Mouse (Mus musculus) midbrain, postnatal 0 days (tissue): ENCODE data around the gene Proser2. TPM values are rescaled to one million over a fixed set of nuclear protein-coding genes. Genes with fewer than 3 reads are reported as not detected.

ENCODE experiments used
- ATAC-seq: fragments of 200-750 bp; cut with Nextera tagmentation; 2 replicates; pipeline ENCODE4 v1.8.0; 2017; ENCODE audit warnings: moderate number of reproducible peaks, mild to moderate bottlenecking, moderate TSS enrichment, moderate library complexity; ENCODE audit not compliant: low FRiP score
- DNase-seq: peaks from one replicate; pipeline ENCODE4 v3.0.0-alpha.2; 2015; ENCODE audit warnings: low spot score
- H3K27ac ChIP-seq: fragments of 300-500 bp; sonication (generic); 2 replicates; pipeline ENCODE4 v1.5.1; 2014; ENCODE audit warnings: low read depth, mild to moderate bottlenecking, low read length, mixed read lengths
- H3K27me3 ChIP-seq: fragments of 300-500 bp; sonication (generic); 2 replicates; pipeline ENCODE4 v1.6.1; 2014; ENCODE audit warnings: low read length, control low read depth, mixed read lengths; ENCODE audit not compliant: insufficient read depth
- H3K36me3 ChIP-seq: fragments of 300-500 bp; sonication (generic); 2 replicates; pipeline ENCODE4 v1.6.1; 2014; ENCODE audit warnings: low read length, control low read depth, mixed read lengths; ENCODE audit not compliant: insufficient read depth
- H3K4me1 ChIP-seq: fragments of 300-500 bp; sonication (generic); 2 replicates; pipeline ENCODE4 v1.6.1; 2014; ENCODE audit warnings: mild to moderate bottlenecking, control low read depth, antibody characterized with exemption, low read length, mixed read lengths; ENCODE audit not compliant: insufficient read depth
- H3K4me2 ChIP-seq: fragments of 300-500 bp; sonication (generic); 2 replicates; pipeline ENCODE4 v1.6.1; 2014; ENCODE audit warnings: low read depth, mild to moderate bottlenecking, low read length, mixed read lengths; ENCODE audit not compliant: poor library complexity, severe bottlenecking
- H3K4me3 ChIP-seq: fragments of 300-500 bp; sonication (generic); 2 replicates; pipeline ENCODE4 v1.5.1; 2014; ENCODE audit warnings: low read depth, mild to moderate bottlenecking, low read length, moderate library complexity
- H3K9ac ChIP-seq: fragments of 300-500 bp; sonication (generic); replicated peaks from 2 replicates; pipeline ENCODE4 v1.6.1; 2014; ENCODE audit warnings: mild to moderate bottlenecking, low read length, moderate library complexity, mixed read lengths; ENCODE audit not compliant: poor library complexity, severe bottlenecking
- H3K9me3 ChIP-seq: fragments of 300-500 bp; sonication (generic); 2 replicates; pipeline ENCODE4 v1.6.1; 2016; ENCODE audit warnings: low read length, control low read depth
- CTCF ChIP-seq: IDR thresholded peaks from 2 replicates; pipeline ENCODE4 v1.5.1; 2016; ENCODE audit warnings: antibody characterized with exemption, mild to moderate bottlenecking
- WGBS: fragments of 180-500 bp; shearing (Covaris S2); extraction: QIAGEN DNeasy Blood & Tissue Kit; methylation state at CpG from one replicate; pipeline ENCODE4 v1.1.7; 2014; 5-methylcytosine and 5-hydroxymethylcytosine counted together
- polyA plus RNA-seq: library from polyadenylated mRNA; unstranded; fragments of >200 nt; fragmentation: Nextera tagmentation; extraction: Ambion mirVana; gene quantifications from 2 replicates; pipeline ENCODE4 v1.2.1, GENCODE M21; 2015
- total RNA-seq: library from RNA; depleted of rRNA; stranded (reverse); fragments of >200 nt; gene quantifications from 2 replicates; pipeline ENCODE4 v1.2.3, GENCODE M21; 2014

The Proser2 gene
- total and polyA plus RNA-seq, 2 experiments from 2014 or later, result 7.0 to 7.2 TPM

- ATAC-seq (no peak), DNase-seq (no peak)
- Histone ChIP-seq H3K9me3 (no peaks in the 10 kb centered on the region), H3K4me3 (no peak overlapping the region), H3K9ac (no peak overlapping the region), H3K36me3 (no peaks in the 10 kb centered on the region), H3K4me2 (no peak overlapping the region), H3K4me1 (no peaks in the 10 kb centered on the region), H3K27me3 (no peaks in the 10 kb centered on the region), H3K27ac (no peak overlapping the region)
- 71% methylated on average over 10 of the region's 10 CpGs for WGBS
- no peak for TF ChIP-seq CTCF
Measured at GRCm38 (mm10) chr2:6074891-6075529, 55.0 kb downstream of the Proser2 start.

DNA sequence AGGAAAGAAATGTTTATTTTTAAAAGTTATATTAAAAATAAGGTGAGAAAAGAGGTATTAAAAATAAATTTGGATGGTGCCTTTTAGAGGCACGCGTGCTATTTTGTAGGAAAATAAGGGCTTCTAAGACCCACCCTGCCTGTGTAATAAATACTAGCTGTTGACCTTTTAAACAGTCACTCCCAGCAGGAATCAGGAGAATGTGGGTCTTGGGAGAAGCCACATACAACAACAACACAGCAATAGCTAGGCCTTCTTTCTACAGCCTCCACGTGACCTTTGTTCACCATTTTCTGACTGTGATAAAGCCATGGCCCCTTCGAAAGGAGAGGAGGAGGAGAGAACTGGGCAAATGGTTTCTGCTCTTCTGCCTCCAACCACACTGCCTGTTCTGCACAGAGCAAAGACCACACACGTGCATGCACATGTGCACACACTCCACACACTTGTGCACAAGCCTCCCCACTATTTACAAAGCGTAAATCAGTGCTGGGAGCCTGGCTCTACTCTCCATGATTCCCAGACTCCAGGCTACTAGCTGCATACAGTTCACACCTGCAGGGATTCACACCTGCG, 57.2 kb downstream of the Proser2 start:
- DNase-seq (no peak), ATAC-seq (no peak)
- Histone ChIP-seq H3K27me3 (no peaks in the 10 kb centered on the region), H3K36me3 (no peaks in the 10 kb centered on the region), H3K27ac (no peak overlapping the region), H3K9me3 (no peaks in the 10 kb centered on the region), H3K4me1 (no peaks in the 10 kb centered on the region), H3K4me2 (no peak overlapping the region), H3K4me3 (no peak overlapping the region), H3K9ac (no peak overlapping the region)
- 84% methylated on average over 7 of the region's 7 CpGs for WGBS
- TF ChIP-seq CTCF, result no peak

GRCm38 (mm10) chr2:6071598-6072440, 58.2 kb downstream of the Proser2 start:
- DNase-seq, result no peak
- Histone ChIP-seq H3K9me3 (no peaks in the 10 kb centered on the region), H3K36me3 (no peaks in the 10 kb centered on the region), H3K9ac (no peak overlapping the region), H3K4me2 (no peak overlapping the region), H3K4me3 (no peak overlapping the region), H3K27ac (no peak overlapping the region), H3K4me1 (no peaks in the 10 kb centered on the region), H3K27me3 (no peaks in the 10 kb centered on the region)
- WGBS, result 61% methylated on average over 11 of the region's 11 CpGs
- ATAC-seq, result no peak
- no peak for TF ChIP-seq CTCF

GRCm38 (mm10) chr2:6070925-6071324, 59.1 kb downstream of the Proser2 start:
- 46% methylated on average over 11 of the region's 11 CpGs for WGBS
- Histone ChIP-seq H3K27me3 (no peaks in the 10 kb centered on the region), H3K36me3 (no peaks in the 10 kb centered on the region), H3K27ac (no peak overlapping the region), H3K9ac (no peak overlapping the region), H3K4me1 (no peaks in the 10 kb centered on the region), H3K9me3 (no peaks in the 10 kb centered on the region), H3K4me2 (no peak overlapping the region), H3K4me3 (no peak overlapping the region)
- ATAC-seq (no peak), DNase-seq (no peak)
- TF ChIP-seq CTCF, result no peak

DNA sequence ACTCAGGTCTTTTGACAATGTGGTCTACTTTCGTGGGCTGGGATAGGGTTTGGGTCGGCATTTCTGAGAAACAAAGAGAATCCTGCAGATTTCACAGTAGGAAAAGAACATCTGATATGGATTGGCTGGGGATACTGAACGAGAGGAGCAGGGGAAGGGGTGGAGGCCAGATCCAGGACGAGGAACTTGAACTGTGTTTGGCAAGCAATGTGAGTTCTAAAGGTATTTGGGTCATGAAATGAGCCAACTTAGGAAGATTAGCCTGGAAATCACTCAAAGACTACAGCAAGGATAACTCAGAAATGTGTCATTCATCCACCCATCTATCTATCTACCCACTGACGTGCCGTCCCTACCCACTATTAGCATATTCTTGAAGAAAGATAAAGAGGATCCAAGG, 62.7 kb downstream of the Proser2 start:
- WGBS, result 81% methylated on average over 6 of the region's 6 CpGs
- H3K9me3 ChIP-seq, result no peaks in the 10 kb centered on the region
- no peak for DNase-seq
- ATAC-seq, result no peak
- H3K9ac ChIP-seq, result no peak overlapping the region
- no peak overlapping the region for H3K4me2 ChIP-seq
- no peaks in the 10 kb centered on the region for H3K27me3 ChIP-seq
- no peak overlapping the region for H3K27ac ChIP-seq
- H3K4me1 ChIP-seq, result no peaks in the 10 kb centered on the region
- H3K4me3 ChIP-seq, result no peak overlapping the region
- TF ChIP-seq CTCF, result no peak
- no peaks in the 10 kb centered on the region for H3K36me3 ChIP-seq
